Mouse (Mus musculus): ENCODE measurements around the gene Stk24.

DNA sequence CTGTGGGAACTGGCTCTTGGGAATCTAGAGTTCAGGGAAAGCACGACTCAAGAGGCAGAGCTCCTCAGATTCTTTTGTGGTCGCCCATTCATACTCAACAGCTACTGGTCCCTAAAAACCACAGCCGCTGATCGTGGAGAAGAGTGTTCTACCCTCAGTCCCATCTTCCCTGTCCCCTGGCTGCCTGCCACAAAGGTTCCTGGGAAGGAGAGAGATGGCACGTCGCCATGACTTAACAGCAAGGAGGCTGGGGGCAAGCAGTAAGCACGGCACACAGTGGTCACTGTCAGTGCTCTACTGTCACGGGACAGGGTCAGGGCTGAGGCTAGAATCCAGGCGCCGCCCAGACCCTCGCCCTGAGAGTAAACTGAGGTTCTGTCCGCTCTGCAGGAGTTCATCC is 104.8 kb downstream of the Stk24 start:
- TF ChIP-seq CTCF (IDR thresholded peaks at IDR 0.05) (no peak), POLR2A (IDR thresholded peaks at IDR 0.05; ENCODE audit: insufficient read depth, low read depth, low read length) (no peak)
